In the genomic region with DNA sequence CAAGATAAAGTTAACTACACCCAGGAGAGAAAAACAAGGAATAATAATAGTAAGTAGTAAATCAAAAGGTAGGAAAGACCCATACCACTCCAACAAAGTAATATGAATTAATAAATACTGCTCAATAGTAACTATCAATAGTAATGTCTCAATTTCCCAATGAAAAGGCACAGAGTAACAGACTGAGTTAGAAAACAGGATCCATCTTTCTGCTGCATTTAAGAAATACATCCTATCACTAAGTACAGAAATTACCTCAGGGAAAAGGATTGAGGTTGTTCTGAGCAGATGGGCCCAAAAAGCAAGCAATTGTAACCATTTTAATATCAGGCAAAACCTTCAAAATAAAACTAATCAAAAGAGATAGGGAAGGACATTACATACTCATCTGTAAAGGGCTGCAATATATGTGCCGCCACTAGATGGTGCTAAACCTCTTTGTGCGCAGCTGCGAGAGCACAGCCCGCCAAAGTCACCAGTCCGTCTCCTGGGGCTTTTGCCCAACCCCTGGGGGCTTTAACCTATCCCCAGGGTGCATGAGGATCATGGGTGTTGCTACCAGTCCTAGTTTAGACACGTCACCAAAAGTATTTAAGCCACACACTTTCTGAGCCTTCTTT, we compare ENCODE assay signal across 8 mouse cellular contexts.
DNase-seq lines count a peak whose midpoint lies in the region; ATAC-seq and TF ChIP-seq lines count a peak whose summit lies in the region.
"Not testable (repeated sequence)": the region's sequence is repeated elsewhere in the genome, so short reads cannot be mapped to it uniquely, and the experiment has no call there.

No protein-coding gene starts in this region.

- H3K4me2 ChIP-seq in neural tube, embryonic 12.5 days (replicated peaks); stomach, postnatal 0 days (replicated peaks; ENCODE audit: low read depth): not testable (repeated sequence)

- intact Hi-C loops in gastrocnemius, postnatal 14 days (cut with DNase I; ENCODE audit: low total_unique reads) = not testable (repeated sequence)

- not testable (repeated sequence) for H3K36me3 ChIP-seq in neural tube, embryonic 12.5 days; stomach, postnatal 0 days (ENCODE audit: control insufficient read depth, insufficient read depth, low read length)

- H3K4me1 ChIP-seq in lung, adult 2 months (ENCODE audit: control insufficient read depth, insufficient read depth, low read length); neural tube, embryonic 12.5 days; stomach, postnatal 0 days (replicated peaks; ENCODE audit: control insufficient read depth, insufficient read depth): not testable (repeated sequence)

- 11% methylated on average over 6 of the region's 6 CpGs for WGBS in lung, adult 2 months
- WGBS in neural tube, embryonic 12.5 days = 5% methylated on average over 6 of the region's 6 CpGs
- 5% methylated on average over 6 of the region's 6 CpGs for WGBS in stomach, postnatal 0 days

- TF ChIP-seq POLR2A in lung, adult 2 months (IDR thresholded peaks at IDR 0.05; ENCODE audit: borderline replicate concordance, extremely low read depth, low read depth, low read length) = not testable (repeated sequence)

- not testable (repeated sequence) for H3K9ac ChIP-seq in neural tube, embryonic 12.5 days; stomach, postnatal 0 days (ENCODE audit: low read length)

- not testable (repeated sequence) for TF ChIP-seq CTCF in lung, adult 2 months (IDR thresholded peaks at IDR 0.05; ENCODE audit: insufficient read depth, low read length)
- peak; percentile 65 for TF ChIP-seq CTCF in stomach, postnatal 0 days (IDR thresholded peaks at IDR 0.05; ENCODE audit: low read depth)

- DNase-seq in MN1 (ENCODE audit: low spot score) = peak; percentile 37
- DNase-seq in cerebellum, postnatal 25 days = peak; percentile 34 to 68
- peak; percentile 4 for DNase-seq in gastrocnemius, postnatal 14 days
- peak; percentile 16 for DNase-seq in induced T-regulatory cell, adult 2 months (ENCODE audit: low read depth)
- peak; percentile 43 for DNase-seq in layer of hippocampus, adult 9-10 months (ENCODE audit: low spot score)
- peak; percentile 20 for DNase-seq in lung, adult 2 months
- not testable (repeated sequence) for DNase-seq in stomach, postnatal 0 days (ENCODE audit: low spot score)

- not testable (repeated sequence) for H3K4me3 ChIP-seq in lung, adult 2 months (replicated peaks; ENCODE audit: extremely low read depth, low read depth, low read length); neural tube, embryonic 12.5 days; stomach, postnatal 0 days (ENCODE audit: low read depth, low read length)

- not testable (repeated sequence) for TF ChIP-seq EP300 in stomach, postnatal 0 days (optimal IDR thresholded peaks at IDR 0.05)

- ATAC-seq in neural tube, embryonic 12.5 days (ENCODE audit: low FRiP score, low read depth) = peak; percentile 78
- ATAC-seq in stomach, postnatal 0 days (ENCODE audit: low FRiP score, low TSS enrichment) = not testable (repeated sequence)

- H3K27me3 ChIP-seq in neural tube, embryonic 12.5 days (replicated peaks); stomach, postnatal 0 days (ENCODE audit: control insufficient read depth, insufficient read depth, low read length): not testable (repeated sequence)

- not testable (repeated sequence) for H3K27ac ChIP-seq in neural tube, embryonic 12.5 days; stomach, postnatal 0 days (replicated peaks)

- H3K9me3 ChIP-seq in neural tube, embryonic 12.5 days; stomach, postnatal 0 days (ENCODE audit: control insufficient read depth, low read length): not testable (repeated sequence)
